Mouse (Mus musculus) lung, adult 2 months (tissue): ENCODE data around the gene Tcf20. TPM values are rescaled to one million over a fixed set of nuclear protein-coding genes. Genes with fewer than 3 reads are reported as not detected.

Experiments used
- DNase-seq: peaks from one replicate; pipeline ENCODE4 v3.0.0; 2022
- H3K4me1 ChIP-seq: fragments of 200-500 bp; 2 replicates; pipeline ENCODE4 v1.6.1; 2011; ENCODE audit warnings: low read length; ENCODE audit not compliant: control insufficient read depth, insufficient read depth
- H3K4me3 ChIP-seq: fragments of 200-500 bp; replicated peaks from 2 replicates; pipeline ENCODE3; 2011; ENCODE audit warnings: low read depth, mild to moderate bottlenecking, control low read depth, low read length; ENCODE audit errors: extremely low read depth
- CTCF ChIP-seq: fragments of 200-500 bp; IDR thresholded peaks from 2 replicates; pipeline ENCODE4 v1.5.1; 2011; ENCODE audit warnings: mild to moderate bottlenecking, low read length, control low read depth; ENCODE audit not compliant: insufficient read depth
- POLR2A ChIP-seq: fragments of 200-500 bp; IDR thresholded peaks from 2 replicates; pipeline ENCODE4 v1.6.1; 2011; ENCODE audit warnings: low read depth, mild to moderate bottlenecking, control low read depth, low read length, borderline replicate concordance; ENCODE audit errors: extremely low read depth
- WGBS: fragments of 180-500 bp; shearing (Covaris S2); methylation state at CpG from one replicate; pipeline ENCODE4 v1.1.7; 2018; 5-methylcytosine and 5-hydroxymethylcytosine counted together
- polyA plus RNA-seq: library from polyadenylated mRNA; depleted of rRNA; stranded (reverse); fragments of >200 nt; gene quantifications from 2 replicates; pipeline ENCODE4 v1.2.3, GENCODE M21; 2012

Tcf20 gene
- polyA plus RNA-seq, 1 experiment, result 16.8 TPM

GRCm38 (mm10) chr15:82921559-82921958 lies 66.1 kb downstream of the Tcf20 start:
- 9% methylated on average over 1 of the region's 1 CpGs for WGBS
- TF ChIP-seq CTCF (no peak), POLR2A (no peak)
- no peak overlapping the region for H3K4me3 ChIP-seq
- peaks cover 4% of the 10 kb centered on the region; the same call in 1 of the 2 replicates for H3K4me1 ChIP-seq
- DNase-seq, result no peak

- H3K4me3 ChIP-seq, result no peak overlapping the region
- TF ChIP-seq CTCF (no peak), POLR2A (no peak)
- 16% methylated on average over 13 of the region's 13 CpGs for WGBS
- H3K4me1 ChIP-seq, result peaks cover 4% of the 10 kb centered on the region; the same call in 1 of the 2 replicates
- peak; percentile 41 for DNase-seq
Measured at GRCm38 (mm10) chr15:82920895-82921515, 66.7 kb downstream of the Tcf20 start.

GRCm38 (mm10) chr15:82917965-82918364 lies 69.7 kb downstream of the Tcf20 start:
- TF ChIP-seq POLR2A, result no peak
- no peak for TF ChIP-seq CTCF
- Histone ChIP-seq H3K4me1 (peaks cover 4% of the 10 kb centered on the region; the same call in 1 of the 2 replicates), H3K4me3 (no peak overlapping the region)
- DNase-seq, result no peak
- WGBS, result 58% methylated on average over 3 of the region's 3 CpGs

GRCm38 (mm10) chr15:82917207-82917844 lies 70.3 kb downstream of the Tcf20 start:
- no peak for TF ChIP-seq CTCF
- no peak for TF ChIP-seq POLR2A
- WGBS, result 38% methylated on average over 28 of the region's 28 CpGs
- no peak overlapping the region for H3K4me3 ChIP-seq
- H3K4me1 ChIP-seq, result peaks cover 4% of the 10 kb centered on the region; the same call in 1 of the 2 replicates
- DNase-seq, result no peak

GRCm38 (mm10) chr15:82914455-82914854 lies 73.2 kb downstream of the Tcf20 start:
- 30% methylated on average over 3 of the region's 3 CpGs for WGBS
- Histone ChIP-seq H3K4me3 (no peak overlapping the region), H3K4me1 (no peaks in the 10 kb centered on the region)
- no peak for TF ChIP-seq POLR2A
- no peak for TF ChIP-seq CTCF
- no peak for DNase-seq

GRCm38 (mm10) chr15:82911965-82912337 lies 75.7 kb downstream of the Tcf20 start:
- WGBS, result 11% methylated on average over 13 of the region's 13 CpGs
- H3K4me3 ChIP-seq, result no peak overlapping the region
- no peaks in the 10 kb centered on the region for H3K4me1 ChIP-seq
- no peak for TF ChIP-seq POLR2A
- TF ChIP-seq CTCF, result no peak
- DNase-seq, result no peak

GRCm38 (mm10) chr15:82911001-82911964 lies 76.4 kb downstream of the Tcf20 start:
- no peak for TF ChIP-seq CTCF
- no peak for TF ChIP-seq POLR2A
- 29% methylated on average over 44 of the region's 44 CpGs for WGBS
- Histone ChIP-seq H3K4me3 (no peak overlapping the region), H3K4me1 (no peaks in the 10 kb centered on the region)
- DNase-seq, result no peak

GRCm38 (mm10) chr15:82910596-82910995 lies 77.1 kb downstream of the Tcf20 start:
- whole genome bisulfite sequencing, result 86% methylated on average over 2 of the region's 2 CpGs
- no peaks in the 10 kb centered on the region for H3K4me1 ChIP-seq
- DNase-seq, result no peak
- H3K4me3 ChIP-seq, result no peak overlapping the region
- no peak for TF ChIP-seq CTCF
- TF ChIP-seq POLR2A, result no peak

GRCm38 (mm10) chr15:82909791-82910190 lies 77.9 kb downstream of the Tcf20 start:
- H3K4me3 ChIP-seq, result no peak overlapping the region

More at GRCm38 (mm10) chr15:82909791-82910190, 77.9 kb downstream of the Tcf20 start:
- no peak for DNase-seq
- no peaks in the 10 kb centered on the region for H3K4me1 ChIP-seq
- 84% methylated on average over 4 of the region's 4 CpGs for WGBS
- no peak for TF ChIP-seq POLR2A
- TF ChIP-seq CTCF, result no peak
